ENCODE assay signal across 25 mouse cellular contexts in genomic region chr10:84384761-84385160, GRCm38 (mm10). TPM values are rescaled to one million over a fixed set of nuclear protein-coding genes. Genes with fewer than 3 reads are reported as not detected.
A peak's percentile ranks its signal among the peaks of the same experiment; 100 is the strongest.
DNase-seq lines count a peak whose midpoint lies in the region; ATAC-seq and TF ChIP-seq lines count a peak whose summit lies in the region.
"Had no signal": no experiment of that assay in that cellular context is flagged by ENCODE, and none has a peak within 500 bp of the region (broad histone marks: within the 10 kb centered on the region; RNA-seq: fewer than 3 reads in every experiment).

No protein-coding gene starts in this region.

- H3K4me2 ChIP-seq in forebrain, embryonic 13.5 days: no peak overlapping the region
- no peak overlapping the region for H3K4me2 ChIP-seq in heart, embryonic 13.5 days
- H3K4me2 ChIP-seq: forebrain, embryonic 15.5 days; liver, embryonic 15.5 days; lung, embryonic 15.5 days; midbrain, embryonic 15.5 days; neural tube, embryonic 12.5 days had no signal

- no peak overlapping the region for H3K4me3 ChIP-seq in forebrain, embryonic 10.5 days
- no peak overlapping the region for H3K4me3 ChIP-seq in forebrain, embryonic 13.5 days
- no peak overlapping the region for H3K4me3 ChIP-seq in heart, embryonic 13.5 days
- no peak overlapping the region for H3K4me3 ChIP-seq in layer of hippocampus, adult 2 months
- H3K4me3 ChIP-seq in embryonic fibroblast, embryonic 13.5 days (ENCODE audit: insufficient read depth, low read length): no peak overlapping the region
- H3K4me3 ChIP-seq: forebrain, embryonic 15.5 days; limb, embryonic 10.5 days; liver, embryonic 15.5 days; lung, embryonic 15.5 days; megakaryocyte, embryonic 14.5 days; midbrain, embryonic 15.5 days; neural tube, embryonic 12.5 days had no signal

- H3K27ac ChIP-seq in forebrain, embryonic 10.5 days: peak overlapping the region; percentile 27; the same call in 1 of the 2 replicates
- H3K27ac ChIP-seq in forebrain, embryonic 13.5 days: no peak overlapping the region
- H3K27ac ChIP-seq in heart, embryonic 13.5 days (replicated peaks): peak overlapping the region; percentile 97
- peak overlapping the region; percentile 60 for H3K27ac ChIP-seq in layer of hippocampus, adult 2 months
- peak overlapping the region; percentile 37 for H3K27ac ChIP-seq in embryonic fibroblast, embryonic 13.5 days (ENCODE audit: insufficient read depth, low read length)
- H3K27ac ChIP-seq: limb, embryonic 10.5 days; liver, embryonic 15.5 days; lung, embryonic 15.5 days; midbrain, embryonic 15.5 days; neural tube, embryonic 12.5 days had no signal

- no peak overlapping the region for H3K9ac ChIP-seq in forebrain, embryonic 13.5 days
- H3K9ac ChIP-seq in heart, embryonic 13.5 days: peak overlapping the region; percentile 38; the same call in 1 of the 2 replicates
- H3K9ac ChIP-seq: forebrain, embryonic 15.5 days; liver, embryonic 15.5 days; lung, embryonic 15.5 days; midbrain, embryonic 15.5 days; neural tube, embryonic 12.5 days had no signal

- H3K4me1 ChIP-seq in forebrain, embryonic 10.5 days: peaks cover 83% of the 10 kb centered on the region
- H3K4me1 ChIP-seq in forebrain, embryonic 13.5 days: peaks cover 75% of the 10 kb centered on the region
- peaks cover 83% of the 10 kb centered on the region for H3K4me1 ChIP-seq in heart, embryonic 13.5 days
- H3K4me1 ChIP-seq in embryonic fibroblast, embryonic 13.5 days (ENCODE audit: control insufficient read depth, insufficient read depth, low read length): peaks cover 33% of the 10 kb centered on the region

- no peak for TF ChIP-seq CTCF in layer of hippocampus, adult 2 months (conservative IDR thresholded peaks at IDR 0.05)
- TF ChIP-seq CTCF in embryonic fibroblast, embryonic 13.5 days (IDR thresholded peaks at IDR 0.05; ENCODE audit: borderline replicate concordance, insufficient read depth, low read length): no peak

- WGBS in forebrain, embryonic 10.5 days: 88% methylated on average over 9 of the region's 9 CpGs
- WGBS in forebrain, embryonic 13.5 days: 82% methylated on average over 9 of the region's 9 CpGs
- 58% methylated on average over 9 of the region's 9 CpGs for WGBS in heart, embryonic 13.5 days

- intact Hi-C loops in heart, postnatal 14 days (cut with DNase I): loop anchor here (5.0 kb wide), 1 partner anchor 152 kb away; no protein-coding TSS in a partner anchor

- peaks cover 24% of the 10 kb centered on the region for H3K36me3 ChIP-seq in forebrain, embryonic 10.5 days (replicated peaks)
- peaks cover 3% of the 10 kb centered on the region; the same call in 1 of the 2 replicates for H3K36me3 ChIP-seq in forebrain, embryonic 13.5 days (ENCODE audit: poor library complexity, severe bottlenecking)
- peaks cover 24% of the 10 kb centered on the region for H3K36me3 ChIP-seq in heart, embryonic 13.5 days
- H3K36me3 ChIP-seq: forebrain, embryonic 15.5 days; G1E; limb, embryonic 10.5 days; liver, embryonic 15.5 days; lung, embryonic 15.5 days; midbrain, embryonic 15.5 days; neural tube, embryonic 12.5 days had no signal

- H3K27me3 ChIP-seq in forebrain, embryonic 10.5 days (ENCODE audit: poor library complexity, severe bottlenecking): no peaks in the 10 kb centered on the region
- H3K27me3 ChIP-seq in forebrain, embryonic 13.5 days: no peaks in the 10 kb centered on the region
- no peaks in the 10 kb centered on the region for H3K27me3 ChIP-seq in heart, embryonic 13.5 days (replicated peaks)
- H3K27me3 ChIP-seq: CH12.LX; forebrain, embryonic 15.5 days; liver, embryonic 15.5 days; lung, embryonic 15.5 days; midbrain, embryonic 15.5 days; neural tube, embryonic 12.5 days; Patski had no signal

- no peak for ATAC-seq in forebrain, embryonic 13.5 days
- no peak for ATAC-seq in heart, embryonic 13.5 days (ENCODE audit: extremely low read depth, insufficient number of reproducible peaks, low FRiP score, low TSS enrichment)
- ATAC-seq: forebrain, embryonic 15.5 days; inflammation-experienced regulatory T-cells, adult 6 months; midbrain, embryonic 15.5 days; Patski had no signal

- DNase-seq in forebrain, embryonic 10.5 days (ENCODE audit: extremely low spot score, low spot score): no peak
- no peak for DNase-seq in heart, postnatal 14 days
- DNase-seq in layer of hippocampus, adult 2 months (ENCODE audit: low spot score in 2 of 2): no peak
- DNase-seq in layer of hippocampus, adult 11-12 months (ENCODE audit: low spot score): no peak
- DNase-seq: B cell, adult 2 months; gastrocnemius, postnatal 10 days; kidney, adult 18-20 months; kidney, postnatal 4 days; liver; lung, postnatal 36 days; retina, postnatal 1 day had no signal

- H3K9me3 ChIP-seq in forebrain, embryonic 10.5 days: no peaks in the 10 kb centered on the region
- H3K9me3 ChIP-seq in forebrain, embryonic 13.5 days (replicated peaks): no peaks in the 10 kb centered on the region
- no peaks in the 10 kb centered on the region for H3K9me3 ChIP-seq in heart, embryonic 13.5 days
- H3K9me3 ChIP-seq: forebrain, embryonic 15.5 days; limb, embryonic 10.5 days; liver, embryonic 15.5 days; lung, embryonic 15.5 days; megakaryocyte, embryonic 14.5 days; midbrain, embryonic 15.5 days; neural tube, embryonic 12.5 days had no signal

- TF ChIP-seq POLR2A in embryonic fibroblast, embryonic 13.5 days (IDR thresholded peaks at IDR 0.05; ENCODE audit: low read depth, low read length): no peak

RNA-seq across cellular contexts. Expression of gene Nuak1, which starts 55.6 kb away (rescaled TPM):
- polyA plus RNA-seq in forebrain, embryonic 10.5 days (2016; fragmentation: Nextera tagmentation; extraction: Ambion mirVana): 2.1 and 2.4 TPM in 2 replicates
- 5.3 and 7.4 TPM in 2 replicates for polyA plus RNA-seq in forebrain, embryonic 13.5 days (2015; fragmentation: Nextera tagmentation; extraction: Ambion mirVana)
- 2.3 and 2.6 TPM in 2 replicates for polyA plus RNA-seq in heart, embryonic 13.5 days (2015; fragmentation: Nextera tagmentation; extraction: Ambion mirVana)
- total RNA-seq in heart, postnatal 14 days (2021): 10 to 100 TPM; 19.9 to 20.6 TPM
- total RNA-seq in layer of hippocampus, adult 2 months (2021): 10 to 100 TPM; 47.9 to 51.4 TPM
- 74.3 and 84.1 TPM in 2 replicates for polyA plus RNA-seq in embryonic fibroblast, embryonic 13.5 days (2011; ENCODE audit: insufficient read length, low read depth, missing spikeins)
- polyA plus RNA-seq: G1E; inflammation-experienced regulatory T-cells, adult 6 months had no signal
